Mouse (Mus musculus): Measurements from ENCODE around the gene Slc26a8.

The Slc26a8 gene

GRCm38 (mm10) chr17:28588591-28588990 is 101.4 kb downstream of the Slc26a8 start:
- DNase-seq, result no peak
